Comparison of ENCODE assay signal across 13 mouse cellular contexts in the genomic region with DNA sequence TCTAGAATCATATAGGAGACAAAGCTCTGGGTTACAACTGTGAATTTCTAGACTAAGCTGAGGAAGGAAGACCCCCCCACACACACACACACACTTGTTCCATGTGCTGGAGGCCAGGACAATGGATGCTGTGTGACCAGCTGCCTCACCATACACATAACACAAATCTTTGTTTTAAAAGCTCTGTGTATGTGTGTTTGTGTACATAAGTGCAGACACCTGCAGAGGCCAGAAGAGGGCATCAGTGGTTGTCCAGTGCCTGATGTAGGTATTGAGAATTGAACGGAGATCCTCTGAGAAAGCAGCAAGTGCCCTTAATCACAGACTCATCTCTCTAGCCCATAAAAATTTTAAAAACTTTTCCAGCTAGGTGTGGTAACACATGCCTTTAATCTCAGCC. TPM values are rescaled to one million over a fixed set of nuclear protein-coding genes. Genes with fewer than 3 reads are reported as not detected.
A peak's percentile ranks its signal among the peaks of the same experiment; 100 is the strongest.
DNase-seq lines count a peak whose midpoint lies in the region; ATAC-seq and TF ChIP-seq lines count a peak whose summit lies in the region.
"Had no signal": no experiment of that assay in that cellular context is flagged by ENCODE, and none has a peak within 500 bp of the region (broad histone marks: within the 10 kb centered on the region; RNA-seq: fewer than 3 reads in every experiment).

No protein-coding gene starts in this region.

- no peaks in the 10 kb centered on the region for H3K9me3 ChIP-seq in embryonic facial prominence, embryonic 13.5 days
- no peaks in the 10 kb centered on the region for H3K9me3 ChIP-seq in embryonic facial prominence, embryonic 10.5 days
- no peaks in the 10 kb centered on the region for H3K9me3 ChIP-seq in limb, embryonic 12.5 days
- H3K9me3 ChIP-seq in limb, embryonic 10.5 days (replicated peaks), result no peaks in the 10 kb centered on the region
- H3K9me3 ChIP-seq in liver, postnatal 0 days (ENCODE audit: low read length), result no peaks in the 10 kb centered on the region
- H3K9me3 ChIP-seq: midbrain, embryonic 12.5 days had no signal

- H3K4me1 ChIP-seq in embryonic facial prominence, embryonic 13.5 days, result peaks cover 31% of the 10 kb centered on the region
- peaks cover 39% of the 10 kb centered on the region for H3K4me1 ChIP-seq in embryonic facial prominence, embryonic 10.5 days
- H3K4me1 ChIP-seq in limb, embryonic 12.5 days (replicated peaks), result peaks cover 28% of the 10 kb centered on the region
- peaks cover 21% of the 10 kb centered on the region for H3K4me1 ChIP-seq in limb, embryonic 10.5 days
- H3K4me1 ChIP-seq in liver, postnatal 0 days (ENCODE audit: insufficient read depth), result peaks cover 29% of the 10 kb centered on the region
- H3K4me1 ChIP-seq in thymus, adult 2 months (replicated peaks; ENCODE audit: control insufficient read depth, insufficient read depth, low read length), result peaks cover 8% of the 10 kb centered on the region

- H3K4me2 ChIP-seq in embryonic facial prominence, embryonic 13.5 days, result 0 out of 2 replicates have a peak overlapping the region, but pooled peaks have one; percentile 64
- no peak overlapping the region for H3K4me2 ChIP-seq in limb, embryonic 12.5 days
- no peak overlapping the region for H3K4me2 ChIP-seq in liver, postnatal 0 days (ENCODE audit: low read depth, low read length)
- H3K4me2 ChIP-seq: heart, embryonic 11.5 days; midbrain, embryonic 12.5 days had no signal

- no peak overlapping the region for H3K9ac ChIP-seq in embryonic facial prominence, embryonic 13.5 days
- H3K9ac ChIP-seq in limb, embryonic 12.5 days (replicated peaks), result no peak overlapping the region
- no peak overlapping the region for H3K9ac ChIP-seq in liver, postnatal 0 days (replicated peaks)
- H3K9ac ChIP-seq: midbrain, embryonic 12.5 days had no signal

- 68% methylated on average over 1 of the region's 1 CpGs for WGBS in embryonic facial prominence, embryonic 13.5 days
- 68% methylated on average over 1 of the region's 1 CpGs for WGBS in embryonic facial prominence, embryonic 10.5 days
- 74% methylated on average over 1 of the region's 1 CpGs for WGBS in limb, embryonic 12.5 days
- 76% methylated on average over 1 of the region's 1 CpGs for WGBS in limb, embryonic 10.5 days
- WGBS in liver, postnatal 0 days (ENCODE audit: insufficient replicate concordance), result 63% methylated on average over 1 of the region's 1 CpGs
- WGBS in thymus, adult 2 months, result 81% methylated on average over 1 of the region's 1 CpGs

- no peak for DNase-seq in embryonic facial prominence, embryonic 10.5 days (ENCODE audit: low spot score)
- no peak for DNase-seq in limb, embryonic 10.5 days (ENCODE audit: low spot score)
- peak; percentile 76 for DNase-seq in ES-CJ7 (ENCODE audit: low read depth, low spot score)
- DNase-seq in liver, postnatal 0 days, result no peak
- DNase-seq in right cerebral cortex, postnatal 4 days, result no peak
- DNase-seq in thymus, adult 2 months, result no peak
- DNase-seq: cerebellum, adult 11-12 months; layer of hippocampus, postnatal 36 days; lung, adult 2 months had no signal

- peak; percentile 63 for TF ChIP-seq CTCF in liver, postnatal 0 days (IDR thresholded peaks at IDR 0.05; ENCODE audit: low read depth)
- no peak for TF ChIP-seq CTCF in thymus, adult 2 months (IDR thresholded peaks at IDR 0.05; ENCODE audit: borderline replicate concordance, control insufficient read depth, extremely low read depth, insufficient read depth, low read length, poor library complexity)

- H3K27ac ChIP-seq in embryonic facial prominence, embryonic 13.5 days, result no peak overlapping the region; the same call in 1 of the 2 replicates
- H3K27ac ChIP-seq in embryonic facial prominence, embryonic 10.5 days (replicated peaks), result no peak overlapping the region
- peak overlapping the region; percentile 29; the same call in 1 of the 2 replicates for H3K27ac ChIP-seq in limb, embryonic 12.5 days
- no peak overlapping the region for H3K27ac ChIP-seq in limb, embryonic 10.5 days
- no peak overlapping the region for H3K27ac ChIP-seq in liver, postnatal 0 days (ENCODE audit: low read depth)
- no peak overlapping the region for H3K27ac ChIP-seq in thymus, adult 2 months (ENCODE audit: control insufficient read depth, insufficient read depth, low read length)
- H3K27ac ChIP-seq: midbrain, embryonic 12.5 days had no signal

- ATAC-seq in embryonic facial prominence, embryonic 13.5 days (ENCODE audit: insufficient number of reproducible peaks, insufficient read depth, low FRiP score, low TSS enrichment, low read depth), result no peak
- no peak for ATAC-seq in limb, embryonic 12.5 days (ENCODE audit: insufficient number of reproducible peaks, insufficient read depth, low FRiP score, low TSS enrichment, low read depth)
- ATAC-seq in liver, postnatal 0 days, result no peak

- no peaks in the 10 kb centered on the region for H3K36me3 ChIP-seq in embryonic facial prominence, embryonic 13.5 days
- H3K36me3 ChIP-seq in embryonic facial prominence, embryonic 10.5 days (replicated peaks), result peaks cover 11% of the 10 kb centered on the region
- 0 out of 2 replicates have a peak, but pooled peaks cover 5% of the 10 kb centered on the region for H3K36me3 ChIP-seq in limb, embryonic 12.5 days
- peaks cover 18% of the 10 kb centered on the region for H3K36me3 ChIP-seq in limb, embryonic 10.5 days
- no peaks in the 10 kb centered on the region for H3K36me3 ChIP-seq in liver, postnatal 0 days (replicated peaks; ENCODE audit: insufficient read depth, low read length)
- no peaks in the 10 kb centered on the region for H3K36me3 ChIP-seq in thymus, adult 2 months (ENCODE audit: control insufficient read depth, insufficient read depth, low read length)
- H3K36me3 ChIP-seq: midbrain, embryonic 12.5 days had no signal

- H3K27me3 ChIP-seq in embryonic facial prominence, embryonic 13.5 days, result no peaks in the 10 kb centered on the region
- no peaks in the 10 kb centered on the region for H3K27me3 ChIP-seq in embryonic facial prominence, embryonic 10.5 days (replicated peaks; ENCODE audit: low read depth, poor library complexity, severe bottlenecking)
- no peaks in the 10 kb centered on the region for H3K27me3 ChIP-seq in limb, embryonic 12.5 days
- no peaks in the 10 kb centered on the region for H3K27me3 ChIP-seq in limb, embryonic 10.5 days (ENCODE audit: low read depth, poor library complexity, severe bottlenecking)
- H3K27me3 ChIP-seq in liver, postnatal 0 days (ENCODE audit: insufficient read depth, low read length), result no peaks in the 10 kb centered on the region
- no peaks in the 10 kb centered on the region for H3K27me3 ChIP-seq in thymus, adult 2 months (ENCODE audit: control insufficient read depth, insufficient read depth, low read length)
- H3K27me3 ChIP-seq: midbrain, embryonic 12.5 days had no signal

- TF ChIP-seq POLR2A in thymus, adult 2 months (IDR thresholded peaks at IDR 0.05; ENCODE audit: control insufficient read depth, extremely low read depth, insufficient read depth, low read length, poor library complexity), result no peak

- no peak overlapping the region for H3K4me3 ChIP-seq in embryonic facial prominence, embryonic 13.5 days
- H3K4me3 ChIP-seq in embryonic facial prominence, embryonic 10.5 days, result no peak overlapping the region
- H3K4me3 ChIP-seq in limb, embryonic 12.5 days (replicated peaks), result no peak overlapping the region
- no peak overlapping the region for H3K4me3 ChIP-seq in limb, embryonic 10.5 days
- no peak overlapping the region for H3K4me3 ChIP-seq in liver, postnatal 0 days (ENCODE audit: low read depth, low read length)
- H3K4me3 ChIP-seq in thymus, adult 2 months (ENCODE audit: control insufficient read depth, insufficient read depth, low read length), result no peak overlapping the region
- H3K4me3 ChIP-seq: midbrain, embryonic 12.5 days had no signal

- no peak for TF ChIP-seq EP300 in liver, postnatal 0 days (IDR thresholded peaks at IDR 0.05; ENCODE audit: low read depth)

RNA-seq across cellular contexts. Expression of a gene that starts 1.7 kb away (rescaled TPM):
- 65.1 and 66.9 TPM in 2 replicates for polyA plus RNA-seq in embryonic facial prominence, embryonic 13.5 days (2015; fragmentation: Nextera tagmentation; extraction: Ambion mirVana)
- 79.8 and 81.6 TPM in 2 replicates for polyA plus RNA-seq in embryonic facial prominence, embryonic 10.5 days (2016; fragmentation: Nextera tagmentation; extraction: Ambion mirVana)
- polyA plus RNA-seq in limb, embryonic 12.5 days (2016; fragmentation: Nextera tagmentation; extraction: Ambion mirVana), result 71.8 and 74.6 TPM in 2 replicates
- 75.3 and 85.1 TPM in 2 replicates for polyA plus RNA-seq in limb, embryonic 10.5 days (2016; fragmentation: Nextera tagmentation; extraction: Ambion mirVana)
- 9.3 and 10.1 TPM in 2 replicates for polyA plus RNA-seq in liver, postnatal 0 days (2015; fragmentation: Nextera tagmentation; extraction: Ambion mirVana)
- polyA plus RNA-seq in thymus, adult 2 months (2012; rRNA removed), result 87.2 and 91.4 TPM in 2 replicates

RNA-seq across cellular contexts. Expression of a gene that starts 20.7 kb away (rescaled TPM):
- 1.1 and 1.8 TPM in 2 replicates for polyA plus RNA-seq in embryonic facial prominence, embryonic 13.5 days (2015; fragmentation: Nextera tagmentation; extraction: Ambion mirVana)
- 1.2 and 1.4 TPM in 2 replicates for polyA plus RNA-seq in embryonic facial prominence, embryonic 10.5 days (2016; fragmentation: Nextera tagmentation; extraction: Ambion mirVana)
- polyA plus RNA-seq in limb, embryonic 12.5 days (2016; fragmentation: Nextera tagmentation; extraction: Ambion mirVana), result 0.78 and 1.6 TPM in 2 replicates
- 0.54 and 0.90 TPM in 2 replicates for polyA plus RNA-seq in limb, embryonic 10.5 days (2016; fragmentation: Nextera tagmentation; extraction: Ambion mirVana)
- 0.46 and 0.72 TPM in 2 replicates for polyA plus RNA-seq in liver, postnatal 0 days (2015; fragmentation: Nextera tagmentation; extraction: Ambion mirVana)
- polyA plus RNA-seq in thymus, adult 2 months (2012; rRNA removed), result 0.31 and 0.32 TPM in 2 replicates

RNA-seq across cellular contexts. Expression of a gene that starts 20.8 kb away (rescaled TPM):
- polyA plus RNA-seq in embryonic facial prominence, embryonic 13.5 days (2015; fragmentation: Nextera tagmentation; extraction: Ambion mirVana), result 18.5 and 19.9 TPM in 2 replicates
- 14.5 and 16.1 TPM in 2 replicates for polyA plus RNA-seq in embryonic facial prominence, embryonic 10.5 days (2016; fragmentation: Nextera tagmentation; extraction: Ambion mirVana)
- 16.6 and 17.1 TPM in 2 replicates for polyA plus RNA-seq in limb, embryonic 12.5 days (2016; fragmentation: Nextera tagmentation; extraction: Ambion mirVana)
- 14.6 and 16.1 TPM in 2 replicates for polyA plus RNA-seq in limb, embryonic 10.5 days (2016; fragmentation: Nextera tagmentation; extraction: Ambion mirVana)
- polyA plus RNA-seq in liver, postnatal 0 days (2015; fragmentation: Nextera tagmentation; extraction: Ambion mirVana), result 2.1 and 2.2 TPM in 2 replicates
- polyA plus RNA-seq in thymus, adult 2 months (2012; rRNA removed), result 7.2 and 9.5 TPM in 2 replicates

RNA-seq across cellular contexts. Expression of a gene that starts 52.1 kb away (rescaled TPM):
- polyA plus RNA-seq in embryonic facial prominence, embryonic 13.5 days (2015; fragmentation: Nextera tagmentation; extraction: Ambion mirVana), result 70.7 and 74.0 TPM in 2 replicates
- polyA plus RNA-seq in embryonic facial prominence, embryonic 10.5 days (2016; fragmentation: Nextera tagmentation; extraction: Ambion mirVana), result 112 and 115 TPM in 2 replicates
- polyA plus RNA-seq in limb, embryonic 12.5 days (2016; fragmentation: Nextera tagmentation; extraction: Ambion mirVana), result 61.2 and 72.2 TPM in 2 replicates
- 107 and 116 TPM in 2 replicates for polyA plus RNA-seq in limb, embryonic 10.5 days (2016; fragmentation: Nextera tagmentation; extraction: Ambion mirVana)
- polyA plus RNA-seq in liver, postnatal 0 days (2015; fragmentation: Nextera tagmentation; extraction: Ambion mirVana), result 9.2 and 11.2 TPM in 2 replicates
- 146 and 176 TPM in 2 replicates for polyA plus RNA-seq in thymus, adult 2 months (2012; rRNA removed)
